Mouse (Mus musculus) right cerebral cortex, adult 2 months (tissue): Measurements from ENCODE around the gene Ddb2.

Source experiments
- DNase-seq, 2 experiments: peaks; one replicate each; pipeline ENCODE4 v3.0.0; 2021 to 2022; ENCODE audit warnings: low spot score in 2 of 2

Ddb2 gene

GRCm38 (mm10) chr2:91236601-91237510, at the start of gene Ddb2:
Gene Ddb2 (minus strand): TSS chr2:91236982.
- DNase-seq: peak; percentile 80 to 84

GRCm38 (mm10) chr2:91285885-91286505, 49.2 kb upstream of the Ddb2 start:
- peak; percentile 83 to 84 for DNase-seq

- DNase-seq: peak in 1 of 2 experiments; percentile 57
These were observed 47.8 kb upstream of the Ddb2 start for GRCm38 (mm10) chr2:91284375-91285199.

GRCm38 (mm10) chr2:91283972-91284371, 47.2 kb upstream of the Ddb2 start:
- DNase-seq: no peak

GRCm38 (mm10) chr2:91281366-91281765, 44.6 kb upstream of the Ddb2 start:
- no peak for DNase-seq

- DNase-seq: no peak
These were observed 42.6 kb upstream of the Ddb2 start for GRCm38 (mm10) chr2:91279372-91279755.

GRCm38 (mm10) chr2:91278749-91279371, 42.1 kb upstream of the Ddb2 start:
- peak; percentile 54 to 56 for DNase-seq

- no peak for DNase-seq
These were observed 32.9 kb upstream of the Ddb2 start for GRCm38 (mm10) chr2:91269687-91270133.

GRCm38 (mm10) chr2:91268706-91269105, 31.9 kb upstream of the Ddb2 start:
- DNase-seq: no peak

GRCm38 (mm10) chr2:91268042-91268441, 31.3 kb upstream of the Ddb2 start:
- DNase-seq: no peak

- DNase-seq: peak; percentile 98 to 99
These were observed 28.2 kb upstream of the Ddb2 start, which contains the start of gene Arfgap2 for GRCm38 (mm10) chr2:91264711-91265681. Gene Arfgap2 (plus strand): TSS chr2:91264974.

- DNase-seq: no peak
These were observed 27.2 kb upstream of the Ddb2 start for GRCm38 (mm10) chr2:91263692-91264660.

GRCm38 (mm10) chr2:91259493-91259892, 22.7 kb upstream of the Ddb2 start:
- no peak for DNase-seq

- no peak for DNase-seq
These were observed 22.0 kb upstream of the Ddb2 start for GRCm38 (mm10) chr2:91258830-91259229.

GRCm38 (mm10) chr2:91258054-91258453, 21.3 kb upstream of the Ddb2 start:
- peak in 1 of 2 experiments; percentile 52 for DNase-seq

- no peak for DNase-seq
These were observed 20.6 kb upstream of the Ddb2 start for GRCm38 (mm10) chr2:91257126-91257980.

GRCm38 (mm10) chr2:91256256-91257125, 19.7 kb upstream of the Ddb2 start:
- peak; percentile 56 to 68 for DNase-seq
